Mouse (Mus musculus) bone marrow macrophage, adult 2 months (primary cell): ENCODE measurements around the gene Lrch1. TPM values are rescaled to one million over a fixed set of nuclear protein-coding genes. Genes with fewer than 3 reads are reported as not detected.
A peak's percentile ranks its signal among the peaks of the same experiment; 100 is the strongest.

Source experiments
- H3K27ac ChIP-seq: 2 replicates; pipeline ENCODE4 v1.5.1; 2012; ENCODE audit warnings: low read depth, low read length; ENCODE audit not compliant: insufficient read depth
- H3K4me1 ChIP-seq: 2 replicates; pipeline ENCODE4 v1.6.1; 2012; ENCODE audit warnings: low read length; ENCODE audit not compliant: control insufficient read depth, insufficient read depth
- H3K4me3 ChIP-seq: 2 replicates; pipeline ENCODE4 v1.5.1; 2012; ENCODE audit warnings: mild to moderate bottlenecking, low read length, moderate library complexity; ENCODE audit not compliant: insufficient read depth
- CTCF ChIP-seq: IDR thresholded peaks from 2 replicates; pipeline ENCODE4 v1.5.1; 2012; ENCODE audit warnings: low read depth, mild to moderate bottlenecking, low read length, moderate library complexity
- POLR2A ChIP-seq: IDR thresholded peaks from 2 replicates; pipeline ENCODE4 v1.6.1; 2012; ENCODE audit warnings: mild to moderate bottlenecking, low read depth, low read length, borderline replicate concordance
- polyA plus RNA-seq: library from polyadenylated mRNA; stranded (reverse); fragments of >200 nt; gene quantifications from 2 replicates; pipeline ENCODE4 v1.2.4, GENCODE M21; 2012; ENCODE audit not compliant: missing spikeins, insufficient read depth, insufficient read length

Lrch1 gene
- polyA plus RNA-seq, 1 experiment: 21.8 TPM

DNA sequence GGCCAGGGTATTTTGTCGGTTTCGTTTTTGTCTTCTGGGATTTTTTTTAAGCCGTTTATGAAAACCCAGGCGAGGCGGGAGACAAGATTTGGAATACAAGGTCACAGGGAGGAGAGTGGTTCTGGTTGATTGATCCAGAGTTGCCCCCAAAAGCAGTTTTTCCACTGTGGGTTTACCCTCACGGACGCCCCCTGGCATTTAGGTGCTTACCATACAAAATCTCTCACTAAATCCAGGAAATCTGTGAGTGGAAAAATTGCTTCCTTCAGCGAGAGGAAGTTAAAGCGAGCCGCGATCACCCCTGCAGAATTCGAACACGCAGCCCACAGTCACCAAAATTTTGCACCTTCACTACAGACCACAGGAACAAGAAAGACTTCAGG lies 329 bp upstream of the Lrch1 start:
- no peak for TF ChIP-seq POLR2A
- Histone ChIP-seq H3K27ac (peak overlapping the region; percentile 54), H3K4me3 (peak overlapping the region; percentile 92)

DNA sequence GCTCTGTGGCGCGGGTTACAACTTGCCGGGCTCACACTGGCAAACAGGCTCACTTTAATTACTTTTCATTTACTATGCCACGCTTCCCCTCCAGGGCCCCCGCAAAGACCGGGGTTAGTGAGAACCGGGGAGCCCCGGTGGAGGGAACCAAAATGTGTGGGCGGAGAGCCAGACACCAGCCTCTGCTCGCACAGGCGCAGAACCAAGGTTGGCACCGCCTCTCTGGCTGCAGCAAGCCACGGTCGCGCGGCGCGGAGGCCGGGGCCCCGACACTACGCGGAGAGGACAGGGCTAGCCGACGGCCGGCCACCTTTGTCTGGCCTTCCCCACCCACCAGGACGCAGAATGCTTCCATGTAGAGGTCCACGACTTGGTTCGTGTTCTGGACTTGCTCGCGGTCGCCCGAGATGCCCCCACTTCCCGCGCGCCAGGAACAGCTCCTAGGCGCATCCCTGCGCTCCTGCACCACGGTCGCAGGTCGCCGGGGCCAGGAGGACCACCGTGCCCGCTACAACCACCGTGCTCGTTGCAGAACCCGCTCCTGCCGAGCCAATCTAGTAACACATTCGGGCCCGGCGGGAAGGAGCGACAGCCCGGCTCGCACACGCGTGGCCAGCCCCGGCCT lies 813 bp downstream of the Lrch1 start:
- peaks cover 27% of the 10 kb centered on the region for H3K4me1 ChIP-seq

More for the DNA sequence above, 329 bp upstream of the Lrch1 start:
- H3K4me1 ChIP-seq: peaks cover 23% of the 10 kb centered on the region

DNA sequence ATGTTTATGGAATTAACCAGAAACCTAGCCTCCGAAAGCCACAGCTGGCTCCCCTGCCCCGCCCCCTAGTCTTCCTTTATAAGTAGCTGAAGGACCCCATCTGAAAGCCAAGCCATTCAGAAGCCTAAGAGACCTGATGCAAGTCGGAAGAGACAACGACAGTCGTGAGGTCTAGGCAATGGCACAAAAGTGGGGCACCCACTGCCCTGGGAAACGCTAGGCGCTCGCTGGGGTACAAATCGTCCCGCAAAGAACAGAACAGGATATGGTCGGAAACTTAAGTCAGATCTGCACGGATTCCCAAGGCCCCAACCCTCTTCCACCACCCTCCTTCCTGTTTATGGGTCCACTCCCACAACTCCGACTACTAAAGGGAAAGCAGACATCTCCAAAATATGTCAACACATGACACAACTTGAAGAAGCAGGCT lies 1.3 kb downstream of the Lrch1 start:
- Histone ChIP-seq H3K4me1 (peaks cover 31% of the 10 kb centered on the region), H3K27ac (peak overlapping the region; percentile 73), H3K4me3 (peak overlapping the region; percentile 92)
- TF ChIP-seq POLR2A (no peak), CTCF (no peak)

More for the DNA sequence above, 813 bp downstream of the Lrch1 start:
- H3K27ac ChIP-seq: peak overlapping the region; percentile 75
- TF ChIP-seq POLR2A (no peak), CTCF (no peak)
- H3K4me3 ChIP-seq: peak overlapping the region; percentile 92

GRCm38 (mm10) chr14:74945266-74946215 lies 2.1 kb downstream of the Lrch1 start:
- peak overlapping the region; percentile 92 for H3K4me3 ChIP-seq
- peak overlapping the region; percentile 73 for H3K27ac ChIP-seq
- no peak for TF ChIP-seq CTCF
- TF ChIP-seq POLR2A: no peak
- H3K4me1 ChIP-seq: peaks cover 38% of the 10 kb centered on the region

DNA sequence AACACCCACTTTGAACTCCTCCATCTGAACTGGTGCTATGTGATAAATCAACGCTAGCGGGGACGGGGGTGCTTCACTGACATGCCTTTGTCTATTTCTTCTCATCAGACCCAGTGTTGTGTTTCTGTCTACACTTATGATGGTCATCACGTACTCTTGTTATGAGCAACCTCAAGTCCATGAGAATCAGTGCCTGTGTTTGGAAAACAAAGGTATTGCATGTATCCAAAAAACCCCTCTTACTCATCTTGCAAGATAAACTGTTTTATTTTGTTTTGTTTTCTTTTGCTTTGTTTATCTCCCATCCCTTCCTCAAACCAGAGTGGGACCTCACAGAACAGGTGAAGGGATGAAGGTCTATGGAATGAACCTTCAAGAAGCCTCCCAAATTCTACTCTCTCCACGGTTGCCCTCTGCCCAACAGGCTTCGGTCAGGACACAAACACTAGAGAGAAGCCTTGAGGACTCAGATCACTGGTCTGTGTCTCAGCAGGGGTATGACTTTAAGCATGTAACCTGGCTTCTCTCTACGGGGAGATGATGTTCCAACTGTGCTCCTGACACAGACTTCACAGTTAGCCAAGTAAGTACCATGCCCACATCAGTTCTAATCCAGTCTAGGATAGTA lies 3.4 kb downstream of the Lrch1 start:
- peaks cover 44% of the 10 kb centered on the region for H3K4me1 ChIP-seq
- no peak overlapping the region for H3K27ac ChIP-seq
- H3K4me3 ChIP-seq: no peak overlapping the region

GRCm38 (mm10) chr14:74943581-74944117 lies 4.0 kb downstream of the Lrch1 start:
- H3K4me3 ChIP-seq: no peak overlapping the region
- no peak overlapping the region for H3K27ac ChIP-seq
- TF ChIP-seq POLR2A (no peak), CTCF (no peak)
- peaks cover 47% of the 10 kb centered on the region for H3K4me1 ChIP-seq

More for the DNA sequence above, 3.4 kb downstream of the Lrch1 start:
- no peak for TF ChIP-seq POLR2A
- no peak for TF ChIP-seq CTCF

DNA sequence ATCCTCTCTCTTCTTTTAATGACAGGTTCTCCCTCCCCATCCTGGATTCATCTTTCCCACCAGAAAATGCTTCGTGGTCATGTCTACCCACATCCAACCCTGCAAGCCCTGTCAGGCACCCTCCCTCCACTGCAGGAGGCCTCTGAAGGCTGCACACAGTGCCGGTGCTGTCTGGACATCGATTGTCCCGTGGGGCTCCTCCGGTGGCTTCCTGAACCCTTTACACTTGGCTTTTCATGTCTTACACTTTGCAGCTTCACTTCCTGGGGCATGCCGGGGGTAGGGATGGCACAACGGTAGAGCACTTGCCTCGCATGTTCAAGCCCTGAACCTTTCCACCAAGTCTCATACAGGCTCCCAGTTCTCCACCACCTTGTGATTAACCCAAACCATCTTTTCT lies 4.7 kb downstream of the Lrch1 start:
- TF ChIP-seq CTCF: no peak
- no peak for TF ChIP-seq POLR2A
- Histone ChIP-seq H3K27ac (no peak overlapping the region), H3K4me1 (peaks cover 50% of the 10 kb centered on the region), H3K4me3 (no peak overlapping the region)

GRCm38 (mm10) chr14:74941591-74941990 lies 6.1 kb downstream of the Lrch1 start:
- peaks cover 59% of the 10 kb centered on the region for H3K4me1 ChIP-seq
- no peak for TF ChIP-seq CTCF
- no peak for TF ChIP-seq POLR2A

GRCm38 (mm10) chr14:74940741-74941140 lies 6.9 kb downstream of the Lrch1 start:
- Histone ChIP-seq H3K27ac (no peak overlapping the region), H3K4me3 (no peak overlapping the region), H3K4me1 (peaks cover 66% of the 10 kb centered on the region)
- TF ChIP-seq CTCF (no peak), POLR2A (no peak)

More at GRCm38 (mm10) chr14:74941591-74941990, 6.1 kb downstream of the Lrch1 start:
- H3K27ac ChIP-seq: no peak overlapping the region
- H3K4me3 ChIP-seq: no peak overlapping the region
